Mouse (Mus musculus): ENCODE data around the gene Ttc30b.
"Not testable (repeated sequence)": the region's sequence is repeated elsewhere in the genome, so short reads cannot be mapped to it uniquely, and the experiment has no call there.

Gene Ttc30b

DNA sequence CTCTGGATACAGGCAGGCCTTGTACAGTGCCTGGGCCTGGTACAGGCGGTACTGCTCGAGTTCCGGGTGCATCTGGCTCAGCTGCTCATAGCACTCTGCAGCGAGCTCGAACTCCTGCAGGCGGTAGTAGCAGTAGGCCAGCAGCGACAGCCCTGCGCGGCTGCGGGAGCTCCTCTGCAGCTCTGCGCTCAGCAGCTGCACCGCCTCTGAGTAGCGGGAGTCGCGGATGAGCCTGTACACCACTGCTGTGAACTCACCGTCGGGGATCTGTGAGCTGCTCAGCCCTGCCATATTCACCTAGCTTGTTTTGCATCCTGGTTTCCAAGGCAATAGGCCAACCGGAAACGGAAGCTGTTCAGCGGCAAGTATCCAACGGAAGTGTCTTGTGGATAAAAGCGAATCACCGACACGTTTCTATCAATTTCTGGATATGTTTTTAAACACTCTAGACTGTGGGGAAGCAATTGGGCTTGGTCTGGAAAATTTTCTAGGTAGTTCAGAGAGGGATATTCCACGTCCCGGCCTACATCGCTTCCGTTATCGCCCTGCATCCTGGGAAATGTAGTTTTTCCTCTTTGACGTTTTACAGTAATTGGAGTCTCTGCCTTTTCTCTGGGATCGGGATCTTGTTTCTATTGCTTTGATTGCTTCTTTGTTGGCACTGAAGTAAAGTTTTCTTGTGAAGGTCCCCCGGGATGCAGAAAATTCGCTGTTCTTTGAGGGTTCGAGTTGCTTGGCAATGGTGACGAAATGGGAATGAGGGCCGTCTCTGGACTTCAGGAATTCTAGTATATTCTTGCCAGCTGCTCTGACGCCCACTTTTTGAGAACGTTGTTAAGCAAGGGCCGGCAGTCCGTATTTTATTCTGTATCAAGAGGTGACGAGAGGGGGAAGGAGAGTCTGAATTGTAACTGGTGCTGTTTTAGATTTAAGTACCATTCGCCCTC is at the start of gene Ttc30b:
TSS of gene Ttc30b (minus strand) at position 469 of the 947 bp plus-strand sequence.
- peak; percentile 77 for DNase-seq

DNA sequence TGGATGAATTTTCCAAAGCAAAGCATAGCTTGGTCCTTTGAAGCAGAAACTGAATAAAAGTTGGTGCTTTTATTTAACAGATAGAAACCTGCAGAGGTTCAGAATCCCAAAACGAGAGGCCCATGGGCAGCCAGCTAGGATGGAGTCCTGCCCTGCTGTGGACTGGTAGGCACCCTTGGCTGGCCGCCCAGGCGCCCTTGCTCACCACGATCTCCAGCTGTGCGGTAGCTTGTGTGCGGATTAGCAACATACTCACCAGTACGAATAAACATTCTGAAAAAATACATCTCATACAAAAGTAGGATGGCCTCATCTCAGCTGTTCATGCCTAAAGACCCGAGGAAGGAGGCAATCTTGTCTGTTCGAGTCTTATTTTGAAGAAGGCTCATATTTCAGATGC is 49.4 kb upstream of the Ttc30b start:
- DNase-seq: no peak

DNA sequence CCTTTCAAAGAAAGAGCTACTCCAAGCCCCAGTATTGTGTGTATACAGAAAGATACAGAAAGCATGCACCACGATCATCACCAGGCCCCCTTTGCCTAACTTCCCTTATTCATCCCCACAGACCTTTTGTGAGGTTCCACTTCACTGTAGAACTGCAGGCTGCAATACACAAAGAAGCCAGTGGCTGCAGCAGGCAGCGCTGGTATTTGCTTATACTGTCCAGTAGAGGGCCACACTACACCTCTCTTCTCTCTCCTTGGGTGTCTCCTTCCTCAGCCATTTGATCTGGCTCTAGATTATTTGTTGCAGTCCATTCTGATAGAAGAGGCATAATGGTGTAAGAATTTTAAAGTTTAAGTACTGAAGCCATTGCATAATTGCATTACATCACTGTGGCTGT is 46.7 kb upstream of the Ttc30b start:
- DNase-seq: peak; percentile 63 to 73

DNA sequence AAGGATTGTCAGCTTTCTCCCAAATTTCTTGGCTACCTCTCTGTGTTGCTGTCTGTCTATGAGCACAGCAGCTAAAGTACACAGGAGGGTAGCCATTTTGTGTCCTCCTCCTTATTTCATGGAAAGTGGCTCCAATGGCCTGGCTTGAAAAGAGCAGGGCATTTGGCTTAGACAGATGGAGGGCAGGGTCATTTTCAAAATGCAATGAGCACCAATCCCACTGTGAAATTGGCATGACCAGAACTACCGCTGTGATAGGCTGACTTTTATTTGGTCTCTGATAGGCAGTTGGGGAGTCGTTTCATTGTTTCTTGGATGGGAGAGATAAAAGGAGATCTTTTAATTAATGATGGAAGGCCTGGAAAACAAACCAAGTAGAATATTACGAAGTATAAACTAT is 45.5 kb upstream of the Ttc30b start:
- no peak for DNase-seq

DNA sequence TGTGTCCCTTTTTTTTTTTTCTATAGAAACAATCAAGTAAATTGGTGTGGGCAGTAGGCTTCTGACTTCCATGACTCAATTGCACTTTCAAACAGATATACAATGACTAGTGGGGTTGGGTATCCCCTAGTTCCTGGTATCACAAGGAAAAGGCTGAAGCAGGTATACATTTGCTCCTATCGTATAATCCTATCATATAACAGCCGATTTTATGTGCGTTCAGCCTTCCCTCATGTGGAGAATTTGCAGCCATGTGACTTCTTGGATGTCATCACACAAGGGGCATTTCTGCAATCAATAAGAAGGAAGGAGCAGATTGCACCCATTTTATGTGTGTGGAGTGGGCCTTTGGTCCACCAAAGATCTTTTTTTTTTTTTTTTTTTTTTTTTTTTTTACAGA is 44.7 kb upstream of the Ttc30b start:
- no peak for DNase-seq

DNA sequence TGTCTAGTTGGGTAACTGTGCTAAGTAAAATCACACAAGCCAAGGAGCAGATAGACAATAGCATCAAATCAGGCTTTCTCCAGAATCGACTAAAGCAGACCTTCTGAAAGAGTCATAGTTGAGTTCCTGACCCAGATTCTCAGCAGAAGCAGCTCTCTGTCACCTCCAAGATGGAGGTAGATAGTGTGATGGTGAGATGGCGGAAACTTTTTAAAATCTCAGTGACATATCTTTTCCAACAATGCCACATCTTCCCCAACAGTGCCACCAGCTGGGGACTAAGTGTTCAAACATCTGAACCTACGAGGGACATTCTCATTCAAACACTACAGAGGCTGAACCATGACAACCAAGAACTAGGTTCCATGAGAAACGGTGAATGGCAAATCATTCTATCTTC is 44.2 kb upstream of the Ttc30b start:
- DNase-seq: no peak

DNA sequence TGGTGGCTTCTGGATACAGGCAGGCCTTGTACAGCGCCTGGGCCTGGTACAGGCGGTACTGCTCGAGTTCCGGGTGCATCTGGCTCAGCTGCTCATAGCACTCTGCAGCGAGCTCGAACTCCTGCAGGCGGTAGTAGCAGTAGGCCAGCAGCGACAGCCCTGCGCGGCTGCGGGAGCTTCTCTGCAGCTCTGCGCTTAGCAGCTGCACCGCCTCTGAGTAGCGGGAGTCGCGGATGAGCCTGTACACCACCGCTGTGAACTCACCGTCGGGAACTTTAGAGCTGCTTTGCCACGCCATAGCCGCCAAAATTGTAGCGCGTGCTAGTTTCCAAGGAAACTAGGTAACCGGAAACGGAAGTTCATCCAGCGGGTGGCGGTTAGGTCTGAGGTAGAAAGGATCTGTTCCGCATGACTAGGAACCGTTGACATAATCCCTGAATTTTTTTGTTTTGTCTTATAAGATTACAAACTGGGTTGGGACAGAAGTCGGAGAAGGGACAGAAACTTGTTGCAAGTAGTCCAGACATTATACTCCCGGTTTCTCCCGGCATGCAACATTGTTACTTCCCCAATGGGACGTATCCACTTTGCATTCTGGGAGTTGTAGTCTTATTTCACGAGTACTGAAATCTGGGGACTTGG is 43.2 kb upstream of the Ttc30b start, which contains the start of gene Ttc30a1:
TSS of gene Ttc30a1 (minus strand) at position 528 of the 642 bp plus-strand sequence.
- peak; percentile 71 to 73 for DNase-seq

DNA sequence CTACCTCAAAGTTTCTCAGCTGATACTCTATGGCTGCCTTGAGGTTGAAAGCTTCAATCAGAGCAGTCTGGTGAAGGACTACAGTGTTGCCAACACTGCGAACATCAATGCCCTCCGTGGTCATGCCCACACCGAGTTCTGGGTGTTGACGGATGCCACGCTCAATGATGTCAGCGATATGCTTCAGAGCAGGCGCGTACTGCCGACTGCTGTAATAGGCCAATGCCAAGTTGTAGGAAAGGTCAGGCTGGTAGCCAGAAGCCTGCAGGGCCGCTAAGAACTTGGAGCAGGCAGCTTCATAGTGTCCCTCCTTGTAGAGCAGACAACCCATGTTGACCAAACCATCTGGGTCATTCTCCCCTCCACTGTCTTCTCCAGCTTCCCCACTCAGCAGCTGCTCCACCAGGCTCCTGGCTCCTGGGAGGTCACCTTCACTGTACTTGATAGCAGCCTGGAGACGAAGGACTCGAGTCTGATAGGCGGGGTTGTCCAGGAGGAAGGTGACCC is 42.6 kb upstream of the Ttc30b start:
- not testable (repeated sequence) for DNase-seq

DNA sequence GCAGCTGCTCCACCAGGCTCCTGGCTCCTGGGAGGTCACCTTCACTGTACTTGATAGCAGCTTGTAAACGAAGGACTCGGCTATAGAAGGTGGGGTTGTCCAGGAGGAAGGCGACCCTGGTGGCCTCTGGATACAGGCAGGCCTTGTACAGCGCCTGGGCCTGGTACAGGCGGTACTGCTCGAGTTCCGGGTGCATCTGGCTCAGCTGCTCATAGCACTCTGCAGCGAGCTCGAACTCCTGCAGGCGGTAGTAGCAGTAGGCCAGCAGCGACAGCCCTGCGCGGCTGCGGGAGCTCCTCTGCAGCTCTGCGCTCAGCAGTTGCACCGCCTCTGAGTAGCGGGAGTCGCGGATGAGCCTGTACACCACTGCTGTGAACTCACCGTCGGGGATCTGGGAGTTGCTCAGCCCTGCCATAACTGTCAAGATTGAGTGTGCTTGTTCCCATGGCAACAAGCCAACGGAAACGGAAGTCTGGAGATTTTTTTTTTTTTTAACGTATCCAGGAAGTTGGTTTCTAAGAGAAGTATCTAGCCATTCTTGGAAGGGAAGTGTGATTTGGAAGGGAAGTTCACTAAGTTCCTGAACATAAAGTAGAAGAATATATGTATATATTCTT is 39.5 kb upstream of the Ttc30b start, which contains the start of gene Ttc30a2:
TSS of gene Ttc30a2 (minus strand) at position 419 of the 617 bp plus-strand sequence.
- peak in 1 of 2 experiments; percentile 44 for DNase-seq

DNA sequence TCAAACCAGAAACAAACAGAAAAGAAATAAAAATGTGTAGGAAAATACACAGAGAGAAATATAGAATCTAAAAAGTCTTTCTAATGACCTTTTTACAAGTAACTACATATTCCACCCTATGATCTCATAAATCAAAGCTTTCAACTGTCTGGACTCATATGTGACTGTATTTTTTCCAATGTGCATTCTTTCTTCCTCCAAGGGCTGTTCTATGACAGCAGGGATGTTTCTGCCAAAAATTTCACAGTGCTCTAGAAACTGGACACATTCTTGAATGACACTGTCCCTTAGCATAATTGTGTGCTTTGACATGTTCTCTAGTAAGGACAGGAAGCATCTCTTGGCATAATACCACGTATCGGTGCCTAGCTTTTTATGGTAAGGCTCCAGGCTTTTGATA is 37.7 kb upstream of the Ttc30b start:
- DNase-seq: not testable (repeated sequence)

DNA sequence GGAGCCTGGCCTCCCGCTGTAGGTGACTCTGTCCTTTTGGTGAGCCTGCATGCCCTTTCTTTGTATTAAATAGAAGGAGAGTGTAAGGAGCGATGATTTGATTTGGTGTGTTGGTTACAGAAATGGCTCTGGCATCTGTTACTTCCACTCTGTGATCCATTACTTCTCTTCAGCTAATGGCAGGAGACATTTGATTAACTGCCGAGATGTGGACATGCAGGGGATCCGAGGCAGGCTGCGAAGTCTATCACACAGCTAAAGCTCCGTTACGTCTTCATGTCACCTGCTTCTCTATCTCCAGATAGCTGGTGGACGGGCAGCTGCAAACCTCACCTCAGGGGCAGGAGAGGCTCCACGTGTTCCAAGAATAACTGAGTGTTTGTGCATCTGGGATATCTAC is 35.7 kb upstream of the Ttc30b start:
- no peak for DNase-seq

DNA sequence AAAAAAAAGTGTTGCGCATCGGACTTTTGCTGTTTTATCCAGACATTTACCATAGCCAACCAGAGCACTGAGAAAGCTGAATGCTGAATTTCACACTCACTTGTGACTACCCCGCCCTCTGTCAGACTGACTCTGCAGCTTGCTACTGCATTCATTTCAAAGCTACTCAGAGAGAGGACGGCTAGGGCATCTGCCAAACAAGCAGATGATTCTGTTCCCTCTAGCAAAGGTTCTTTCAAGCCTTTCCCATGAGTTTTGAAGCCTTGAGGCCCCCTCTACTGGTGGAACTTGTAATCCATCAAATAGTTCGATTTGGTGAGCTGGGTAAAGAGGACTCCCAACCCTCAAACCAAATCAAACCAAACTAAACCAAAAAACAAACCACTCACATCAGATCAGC is 26.6 kb upstream of the Ttc30b start:
- peak; percentile 40 to 59 for DNase-seq

DNA sequence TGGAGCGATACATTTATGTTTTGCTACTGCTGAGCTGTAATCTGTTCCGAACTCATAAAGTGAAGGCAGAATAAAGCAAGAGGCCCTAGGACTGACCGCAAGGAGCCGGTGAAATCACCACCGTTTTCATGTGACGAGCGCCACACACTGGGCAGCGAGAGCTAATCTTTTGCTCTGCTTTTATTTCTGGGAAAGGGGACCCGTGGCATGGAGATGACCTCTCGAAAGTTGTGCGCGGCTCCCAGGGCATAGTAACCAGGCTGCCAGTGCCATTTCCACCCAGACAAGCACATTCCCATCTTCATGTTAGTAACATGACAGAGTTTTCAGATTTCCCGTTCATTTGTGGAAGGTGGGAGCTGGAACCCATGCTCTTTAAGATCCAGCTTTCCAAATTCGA is 26.1 kb upstream of the Ttc30b start:
- DNase-seq: peak in 1 of 2 experiments; percentile 54

DNA sequence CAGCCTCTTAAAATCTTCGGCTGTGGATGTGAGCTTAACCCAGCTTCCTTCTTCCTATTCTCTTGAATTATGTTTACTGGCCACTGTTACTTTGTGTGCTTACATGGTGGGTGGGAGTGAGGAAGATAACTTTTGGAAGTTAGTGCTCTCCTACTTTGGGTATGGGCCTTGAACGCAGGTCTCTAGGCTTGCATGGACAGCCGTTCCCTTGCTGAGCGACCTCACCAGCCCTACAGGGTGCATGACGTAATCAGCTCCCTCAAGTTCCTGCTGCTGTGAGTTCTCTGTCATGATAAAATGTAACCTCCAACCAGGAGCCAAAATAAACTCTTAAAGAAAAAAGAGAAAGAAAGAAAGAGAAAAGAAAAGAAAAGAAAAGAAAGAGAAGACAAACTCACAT is 25.7 kb upstream of the Ttc30b start:
- no peak for DNase-seq

DNA sequence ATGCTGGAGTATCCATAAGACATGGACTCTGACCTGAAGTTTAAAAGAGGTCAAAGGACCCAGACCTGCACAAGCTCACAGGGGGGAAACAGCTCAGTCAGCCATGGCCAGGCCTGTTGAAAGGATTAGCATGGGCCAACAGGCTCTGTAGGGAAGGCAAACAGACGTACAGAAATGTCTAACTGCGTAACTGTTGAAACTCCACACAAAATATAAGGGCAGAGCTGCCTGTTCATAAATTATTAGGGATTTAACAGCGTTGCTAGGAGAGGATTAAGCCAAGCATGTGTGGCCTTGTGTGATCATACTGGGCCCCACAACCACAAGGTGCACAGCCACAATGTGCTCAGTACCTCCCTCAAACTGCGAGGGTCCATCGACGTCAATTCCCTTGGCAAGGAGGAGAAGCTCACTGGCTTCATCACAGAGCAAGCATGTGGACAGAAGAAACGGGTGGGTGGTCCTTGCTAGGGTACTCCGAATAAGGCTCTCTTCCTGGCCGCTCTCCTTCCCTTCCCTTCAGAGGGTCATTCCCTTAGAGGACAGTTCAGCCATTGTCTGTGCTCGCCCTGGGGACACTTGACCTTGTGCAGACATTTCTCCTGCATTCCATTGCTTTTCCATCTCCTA is 24.9 kb upstream of the Ttc30b start:
- no peak for DNase-seq

DNA sequence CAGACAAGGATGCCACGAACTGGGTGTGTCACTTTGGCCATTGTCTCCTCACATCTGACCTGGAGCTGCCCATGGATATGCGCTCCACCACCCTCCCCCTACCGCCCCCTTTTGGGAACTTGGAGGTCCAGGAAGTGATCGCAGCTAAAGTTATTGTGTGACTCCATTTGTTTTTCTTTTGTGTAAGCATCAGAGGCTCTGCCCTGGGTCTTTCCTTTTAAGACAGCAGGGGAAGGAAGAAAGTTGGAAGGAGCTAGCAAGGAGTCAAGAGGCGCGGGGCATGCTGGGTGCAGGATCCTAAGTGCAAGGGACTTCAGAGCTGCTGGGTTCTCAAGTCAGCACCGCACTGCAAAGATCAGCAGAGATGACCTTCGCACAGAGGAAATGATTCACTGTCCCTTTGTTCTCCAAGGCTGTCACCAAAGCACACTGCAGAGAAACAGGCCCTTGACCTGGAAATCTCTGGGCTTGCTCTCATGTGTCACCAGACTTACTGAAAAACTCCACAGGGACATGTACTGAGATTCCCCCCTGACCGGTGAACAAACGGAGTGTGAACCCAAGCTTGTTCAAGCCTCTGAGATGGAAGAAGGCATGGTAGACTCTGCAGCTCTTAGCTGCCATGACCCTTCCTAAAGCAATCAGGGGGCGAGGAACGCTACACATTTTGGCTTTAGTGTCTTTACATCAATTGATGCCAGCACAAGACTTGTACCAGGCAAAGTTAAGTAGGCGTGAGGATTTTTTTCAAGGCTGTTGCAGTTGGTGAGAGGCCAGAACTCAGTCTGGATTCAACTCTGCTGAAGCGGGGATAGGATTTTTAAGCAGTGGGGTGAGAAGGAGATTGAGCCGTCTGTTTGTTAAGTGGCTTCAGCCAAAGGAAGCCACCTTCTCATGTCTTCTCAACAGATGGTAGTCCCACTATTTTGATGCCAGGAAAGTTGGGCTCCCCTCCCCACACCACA is 22.3 kb upstream of the Ttc30b start:
- DNase-seq: peak in 1 of 2 experiments; percentile 11

DNA sequence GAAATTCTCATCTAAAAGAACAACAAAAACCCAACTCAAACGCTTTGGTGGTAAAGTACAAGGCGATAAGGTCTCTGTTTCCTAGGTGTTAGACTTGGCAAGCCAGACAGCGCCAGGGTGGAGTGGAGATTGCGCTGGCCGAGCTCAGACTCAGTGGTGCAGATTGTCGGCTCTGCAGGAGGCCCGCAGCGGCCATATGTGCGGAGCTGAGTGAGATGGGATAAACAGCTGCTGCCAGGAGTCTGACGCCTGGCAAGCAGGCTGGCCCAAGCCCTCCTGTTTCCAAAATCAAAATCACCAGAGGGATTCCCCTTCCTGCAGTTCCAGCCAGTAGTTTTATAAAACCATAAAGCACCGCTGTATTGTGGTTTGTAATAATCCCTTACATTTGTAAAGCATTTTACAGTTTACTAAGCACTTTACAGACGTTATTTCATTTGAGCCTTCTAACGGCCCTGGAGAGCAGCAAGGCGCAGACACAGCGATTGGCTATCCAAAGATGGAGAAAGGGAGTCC is 21.5 kb upstream of the Ttc30b start:
- no peak for DNase-seq

DNA sequence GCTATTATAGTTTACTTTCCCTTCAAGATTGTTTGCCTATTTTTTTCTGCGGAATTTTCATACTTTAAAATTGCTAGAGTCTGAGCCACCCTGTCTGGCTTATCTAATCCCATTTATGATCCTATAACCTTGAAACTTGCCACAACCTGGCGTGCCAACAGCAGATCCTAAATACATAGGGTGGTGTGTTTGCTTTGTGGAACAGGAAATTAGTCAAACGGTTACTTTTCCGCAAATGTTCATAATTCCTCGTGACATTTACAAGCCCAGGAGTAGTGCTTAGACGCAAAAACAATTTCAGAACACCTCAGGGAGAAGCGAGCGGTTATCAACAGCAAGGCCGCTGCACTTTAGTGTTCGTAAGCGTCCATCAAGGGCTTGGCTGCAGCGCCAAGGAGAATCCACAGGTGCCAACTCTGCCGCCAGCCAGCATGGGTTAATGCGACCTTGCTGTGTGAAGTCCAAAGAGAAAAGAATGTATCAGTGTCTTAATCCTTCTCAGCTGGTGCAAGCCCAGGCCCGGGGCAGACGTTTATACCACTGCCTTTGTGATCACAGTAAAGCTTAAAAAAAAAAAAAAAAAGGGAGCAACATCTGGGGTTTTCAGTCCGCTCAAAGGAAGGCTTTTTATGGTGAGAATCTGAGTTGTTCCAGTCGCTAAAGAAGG is 20.9 kb upstream of the Ttc30b start:
- DNase-seq: no peak

DNA sequence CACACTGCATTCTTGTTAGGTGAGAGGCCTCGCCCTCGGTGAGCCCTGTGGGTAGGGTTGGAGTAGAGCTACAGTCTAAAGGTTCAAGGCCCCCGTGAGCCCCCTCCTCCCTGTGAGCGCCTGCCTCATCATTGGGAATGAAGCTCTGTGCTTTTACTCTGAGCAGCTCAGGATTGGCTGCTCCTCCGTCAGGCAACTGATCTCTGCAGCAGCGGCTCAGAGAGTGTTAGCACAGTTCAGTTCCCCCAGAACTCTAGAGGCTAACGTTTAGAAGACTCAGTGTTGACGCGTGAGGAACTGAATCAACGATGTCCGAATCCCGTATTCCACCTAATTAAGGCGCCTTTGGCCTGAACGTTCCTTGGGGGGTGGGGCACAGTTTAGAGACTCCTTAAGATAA is 17.3 kb upstream of the Ttc30b start:
- no peak for DNase-seq

DNA sequence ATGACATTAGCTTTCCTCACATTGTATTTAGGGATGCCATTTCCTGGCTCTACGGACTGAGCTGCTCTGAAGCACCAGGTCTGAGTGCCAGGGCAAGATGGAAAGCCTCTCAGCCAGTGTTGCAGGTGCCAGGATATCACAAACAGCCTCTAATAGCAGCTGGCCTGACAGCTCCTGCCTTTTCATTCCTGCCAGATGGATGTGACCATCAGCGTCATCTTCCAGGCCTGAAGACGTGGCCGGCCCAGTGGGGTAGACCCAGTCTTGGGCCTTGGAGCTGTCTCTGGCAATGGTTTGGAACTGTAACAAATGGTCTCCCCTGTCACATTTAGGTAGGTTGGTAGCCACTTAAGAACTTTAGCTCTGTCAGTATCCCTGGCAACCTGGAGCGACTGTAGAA is 14.9 kb upstream of the Ttc30b start:
- DNase-seq: no peak

DNA sequence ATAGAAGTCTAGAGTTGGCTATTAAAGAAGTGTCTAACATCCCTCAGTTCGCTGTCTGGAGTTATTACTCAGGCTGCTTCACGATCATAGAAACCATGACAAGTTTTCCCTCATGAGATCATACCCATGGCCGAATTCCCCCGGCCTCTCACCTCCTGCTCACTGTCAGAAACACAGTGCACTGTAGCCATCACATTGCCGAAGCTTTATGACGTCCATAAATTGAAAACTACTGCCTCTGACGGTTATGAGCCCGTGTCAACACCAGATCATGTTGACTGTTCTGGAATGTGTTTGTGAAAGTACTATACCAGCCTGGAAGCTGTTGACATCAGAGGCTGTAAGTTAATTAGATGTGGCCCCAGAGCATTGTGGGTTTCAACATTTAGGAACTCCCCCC is 12.3 kb upstream of the Ttc30b start:
- DNase-seq: no peak

Data from kidney, adult 8-10 months (tissue).